Comparison of ENCODE assay signal across 8 mouse cellular contexts in genomic region chr3:146769940-146770659, GRCm38 (mm10). TPM values are rescaled to one million over a fixed set of nuclear protein-coding genes. Genes with fewer than 3 reads are reported as not detected.
DNase-seq lines count a peak whose midpoint lies in the region; ATAC-seq and TF ChIP-seq lines count a peak whose summit lies in the region.

No protein-coding gene starts in this region.

- H3K4me2 ChIP-seq in limb, embryonic 12.5 days = peak overlapping the region; percentile 3; the same call in 1 of the 2 replicates
- H3K4me2 ChIP-seq in embryonic facial prominence, embryonic 14.5 days (ENCODE audit: low read depth, low read length) = peak overlapping the region; percentile 41
- H3K4me2 ChIP-seq in intestine, embryonic 14.5 days (ENCODE audit: low read length) = peak overlapping the region; percentile 38
- H3K4me2 ChIP-seq in liver, postnatal 0 days (ENCODE audit: low read depth, low read length) = peak overlapping the region; percentile 55
- H3K4me2 ChIP-seq in stomach, embryonic 15.5 days = peak overlapping the region; percentile 34

- H3K4me1 ChIP-seq in limb, embryonic 12.5 days (replicated peaks) = peaks cover 15% of the 10 kb centered on the region
- H3K4me1 ChIP-seq in limb, embryonic 10.5 days = peaks cover 16% of the 10 kb centered on the region
- peaks cover 14% of the 10 kb centered on the region for H3K4me1 ChIP-seq in embryonic facial prominence, embryonic 14.5 days (ENCODE audit: control insufficient read depth, insufficient read depth, low read length)
- H3K4me1 ChIP-seq in intestine, embryonic 14.5 days (replicated peaks; ENCODE audit: control insufficient read depth, insufficient read depth, low read length) = peaks cover 12% of the 10 kb centered on the region
- peaks cover 10% of the 10 kb centered on the region for H3K4me1 ChIP-seq in liver, postnatal 0 days (ENCODE audit: insufficient read depth)
- peaks cover 4% of the 10 kb centered on the region for H3K4me1 ChIP-seq in stomach, embryonic 15.5 days

- H3K27me3 ChIP-seq in limb, embryonic 12.5 days = no peaks in the 10 kb centered on the region
- H3K27me3 ChIP-seq in limb, embryonic 10.5 days (ENCODE audit: low read depth, poor library complexity, severe bottlenecking) = no peaks in the 10 kb centered on the region
- no peaks in the 10 kb centered on the region for H3K27me3 ChIP-seq in embryonic facial prominence, embryonic 14.5 days (replicated peaks; ENCODE audit: control insufficient read depth, insufficient read depth, low read length)
- H3K27me3 ChIP-seq in intestine, embryonic 14.5 days (replicated peaks; ENCODE audit: control insufficient read depth, insufficient read depth, low read length) = no peaks in the 10 kb centered on the region
- no peaks in the 10 kb centered on the region for H3K27me3 ChIP-seq in liver, postnatal 0 days (ENCODE audit: insufficient read depth, low read length)
- no peaks in the 10 kb centered on the region for H3K27me3 ChIP-seq in stomach, embryonic 15.5 days (replicated peaks)

- no peak overlapping the region for H3K4me3 ChIP-seq in limb, embryonic 12.5 days (replicated peaks)
- H3K4me3 ChIP-seq in limb, embryonic 10.5 days = no peak overlapping the region
- H3K4me3 ChIP-seq in embryonic facial prominence, embryonic 14.5 days (ENCODE audit: low read depth, low read length) = peak overlapping the region; percentile 17
- peak overlapping the region; percentile 11; the same call in 1 of the 2 replicates for H3K4me3 ChIP-seq in intestine, embryonic 14.5 days (ENCODE audit: low read depth, low read length)
- no peak overlapping the region for H3K4me3 ChIP-seq in liver, postnatal 0 days (ENCODE audit: low read depth, low read length)
- H3K4me3 ChIP-seq in stomach, embryonic 15.5 days (replicated peaks) = peak overlapping the region; percentile 7

- no peaks in the 10 kb centered on the region for H3K9me3 ChIP-seq in limb, embryonic 12.5 days
- H3K9me3 ChIP-seq in limb, embryonic 10.5 days (replicated peaks) = no peaks in the 10 kb centered on the region
- H3K9me3 ChIP-seq in embryonic facial prominence, embryonic 14.5 days (ENCODE audit: control insufficient read depth, low read length) = no peaks in the 10 kb centered on the region
- H3K9me3 ChIP-seq in intestine, embryonic 14.5 days (ENCODE audit: control insufficient read depth, low read length) = no peaks in the 10 kb centered on the region
- H3K9me3 ChIP-seq in liver, postnatal 0 days (ENCODE audit: low read length) = no peaks in the 10 kb centered on the region
- no peaks in the 10 kb centered on the region for H3K9me3 ChIP-seq in stomach, embryonic 15.5 days

- ATAC-seq in limb, embryonic 12.5 days (ENCODE audit: insufficient number of reproducible peaks, insufficient read depth, low FRiP score, low TSS enrichment, low read depth) = no peak
- peak; percentile 69 for ATAC-seq in embryonic facial prominence, embryonic 14.5 days (ENCODE audit: low read depth)
- no peak for ATAC-seq in intestine, embryonic 14.5 days (replicated peaks; ENCODE audit: low FRiP score, low TSS enrichment, low read depth)
- no peak for ATAC-seq in liver, postnatal 0 days
- ATAC-seq in stomach, embryonic 15.5 days (ENCODE audit: insufficient read depth, low FRiP score, low read depth) = no peak

- H3K9ac ChIP-seq in limb, embryonic 12.5 days (replicated peaks) = no peak overlapping the region
- no peak overlapping the region; the same call in 1 of the 2 replicates for H3K9ac ChIP-seq in embryonic facial prominence, embryonic 14.5 days (ENCODE audit: low read depth, low read length)
- no peak overlapping the region for H3K9ac ChIP-seq in intestine, embryonic 14.5 days (ENCODE audit: low read length)
- peak overlapping the region; percentile 30; the same call in 1 of the 2 replicates for H3K9ac ChIP-seq in liver, postnatal 0 days (replicated peaks)
- no peak overlapping the region for H3K9ac ChIP-seq in stomach, embryonic 15.5 days

- no peak overlapping the region for H3K27ac ChIP-seq in limb, embryonic 12.5 days
- H3K27ac ChIP-seq in limb, embryonic 10.5 days = no peak overlapping the region
- no peak overlapping the region; the same call in 1 of the 2 replicates for H3K27ac ChIP-seq in embryonic facial prominence, embryonic 14.5 days (replicated peaks; ENCODE audit: low read depth, low read length)
- no peak overlapping the region; the same call in 1 of the 2 replicates for H3K27ac ChIP-seq in intestine, embryonic 14.5 days (ENCODE audit: low read depth)
- no peak overlapping the region for H3K27ac ChIP-seq in liver, postnatal 0 days (ENCODE audit: low read depth)
- H3K27ac ChIP-seq in stomach, embryonic 15.5 days = no peak overlapping the region

- peaks cover 9% of the 10 kb centered on the region; the same call in 1 of the 2 replicates for H3K36me3 ChIP-seq in limb, embryonic 12.5 days
- peaks cover 9% of the 10 kb centered on the region; the same call in 1 of the 2 replicates for H3K36me3 ChIP-seq in limb, embryonic 10.5 days
- 0 out of 2 replicates have a peak, but pooled peaks cover 5% of the 10 kb centered on the region for H3K36me3 ChIP-seq in embryonic facial prominence, embryonic 14.5 days (ENCODE audit: control insufficient read depth, insufficient read depth, low read length)
- no peaks in the 10 kb centered on the region for H3K36me3 ChIP-seq in intestine, embryonic 14.5 days (ENCODE audit: control insufficient read depth, insufficient read depth, low read length)
- H3K36me3 ChIP-seq in liver, postnatal 0 days (replicated peaks; ENCODE audit: insufficient read depth, low read length) = no peaks in the 10 kb centered on the region
- H3K36me3 ChIP-seq in stomach, embryonic 15.5 days = no peaks in the 10 kb centered on the region

- no peak for TF ChIP-seq CTCF in liver, postnatal 0 days (IDR thresholded peaks at IDR 0.05; ENCODE audit: low read depth)

- no peak for TF ChIP-seq EP300 in liver, postnatal 0 days (IDR thresholded peaks at IDR 0.05; ENCODE audit: low read depth)

- no peak for DNase-seq in limb, embryonic 10.5 days (ENCODE audit: low spot score)
- DNase-seq in embryonic facial prominence, embryonic 14.5 days (ENCODE audit: low spot score) = peak; percentile 42
- DNase-seq in intestine, embryonic 14.5 days (ENCODE audit: low spot score) = no peak
- no peak for DNase-seq in liver, postnatal 0 days
- no peak for DNase-seq in kidney, postnatal 4 days
- DNase-seq in adrenal gland, adult 8-10 months = no peak

- 34% methylated on average over 17 of the region's 17 CpGs for WGBS in limb, embryonic 12.5 days
- 34% methylated on average over 17 of the region's 17 CpGs for WGBS in limb, embryonic 10.5 days
- WGBS in embryonic facial prominence, embryonic 14.5 days = 26% methylated on average over 17 of the region's 17 CpGs
- WGBS in intestine, embryonic 14.5 days = 24% methylated on average over 17 of the region's 17 CpGs
- WGBS in liver, postnatal 0 days (ENCODE audit: insufficient replicate concordance) = 50% methylated on average over 17 of the region's 17 CpGs
- WGBS in stomach, embryonic 15.5 days = 24% methylated on average over 17 of the region's 17 CpGs

RNA-seq across cellular contexts. Expression of gene Prkacb, which starts 42.7 kb away (rescaled TPM):
- 87.3 and 87.7 TPM in 2 replicates for polyA plus RNA-seq in limb, embryonic 12.5 days (2016; fragmentation: Nextera tagmentation; extraction: Ambion mirVana)
- 62.3 and 76.2 TPM in 2 replicates for polyA plus RNA-seq in limb, embryonic 10.5 days (2016; fragmentation: Nextera tagmentation; extraction: Ambion mirVana)
- polyA plus RNA-seq in embryonic facial prominence, embryonic 14.5 days (2014; fragmentation: Nextera tagmentation; extraction: Ambion mirVana) = 69.1 and 72.9 TPM in 2 replicates
- 56.1 and 64.3 TPM in 2 replicates for polyA plus RNA-seq in intestine, embryonic 14.5 days (2014; fragmentation: Nextera tagmentation; extraction: Ambion mirVana)
- polyA plus RNA-seq in liver, postnatal 0 days (2015; fragmentation: Nextera tagmentation; extraction: Ambion mirVana) = 14.1 and 15.4 TPM in 2 replicates
- 51.5 and 56.8 TPM in 2 replicates for polyA plus RNA-seq in stomach, embryonic 15.5 days (2015; fragmentation: Nextera tagmentation; extraction: Ambion mirVana)
- total RNA-seq in adrenal gland, adult 8-10 months (2022) = 100 to 1,000 TPM; 126 to 155 (median 139) TPM

Comparison
In these comparisons a context has a peak if more than half of its experiments do, and no peak if none do; other contexts are left out.
1. H3K4me2 ChIP-seq: peak in every context shown above with its lines; median percentile 55 in liver, postnatal 0 days; 41 in embryonic facial prominence, embryonic 14.5 days; 38 in intestine, embryonic 14.5 days; 34 in stomach, embryonic 15.5 days; 3 in limb, embryonic 12.5 days.
2. H3K4me3 ChIP-seq: peak in embryonic facial prominence, embryonic 14.5 days (single experiment), intestine, embryonic 14.5 days (single experiment) and stomach, embryonic 15.5 days (single experiment); none in limb, embryonic 12.5 days (single experiment), limb, embryonic 10.5 days (single experiment) and liver, postnatal 0 days (single experiment).